8 mouse cellular contexts compared by ENCODE assay signal in the genomic region with DNA sequence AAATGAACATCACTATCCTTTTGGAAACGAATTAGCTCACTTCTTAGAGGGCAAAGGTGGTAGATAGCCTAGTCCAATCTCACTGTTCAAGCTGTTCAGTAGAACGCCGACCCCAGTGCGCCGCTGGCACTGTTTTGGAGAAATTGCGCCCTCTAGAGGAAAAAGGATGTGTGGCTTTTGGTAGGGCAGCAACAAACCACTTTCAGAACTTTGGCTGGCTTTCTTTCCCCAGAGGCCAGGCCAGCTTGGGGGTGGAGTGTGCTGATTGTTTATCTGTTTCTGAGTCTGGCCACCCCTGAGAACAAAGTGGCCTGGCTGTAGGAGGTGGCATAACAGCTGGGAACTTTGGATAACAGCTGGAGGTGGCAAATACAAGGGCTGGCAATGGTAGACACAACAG. TPM values are rescaled to one million over a fixed set of nuclear protein-coding genes. Genes with fewer than 3 reads are reported as not detected.
A peak's percentile ranks its signal among the peaks of the same experiment; 100 is the strongest.
DNase-seq lines count a peak whose midpoint lies in the region; ATAC-seq and TF ChIP-seq lines count a peak whose summit lies in the region.

No protein-coding gene starts in this region.

- peak overlapping the region; percentile 15; the same call in 1 of the 2 replicates for H3K4me2 ChIP-seq in heart, postnatal 0 days (ENCODE audit: low read depth, low read length)
- H3K4me2 ChIP-seq in stomach, embryonic 15.5 days: 0 out of 2 replicates have a peak overlapping the region, but pooled peaks have one; percentile 21

- intact Hi-C loops in heart, postnatal 25 days (cut with DNase I): no loop called here
- intact Hi-C loops in left cerebral cortex, postnatal 10 days (cut with DNase I): loop anchor here (5.0 kb wide), 1 partner anchor 37 kb away; the partner anchor contains the start of gene Kcnj9

- no peak overlapping the region for H3K4me3 ChIP-seq in bone marrow macrophage, adult 2 months (ENCODE audit: insufficient read depth, low read length)
- H3K4me3 ChIP-seq in heart, postnatal 0 days (ENCODE audit: low read depth, low read length): no peak overlapping the region
- no peak overlapping the region for H3K4me3 ChIP-seq in stomach, embryonic 15.5 days (replicated peaks)

- H3K27me3 ChIP-seq in heart, postnatal 0 days (ENCODE audit: control insufficient read depth, insufficient read depth, low read length): no peaks in the 10 kb centered on the region; the same call in 1 of the 2 replicates
- H3K27me3 ChIP-seq in stomach, embryonic 15.5 days (replicated peaks): no peaks in the 10 kb centered on the region

- ATAC-seq in erythroid progenitor cell, adult 5-6 weeks (replicated peaks; ENCODE audit: low FRiP score, poor library complexity, severe bottlenecking): peak; percentile 62
- ATAC-seq in heart, postnatal 0 days (ENCODE audit: insufficient read depth, low read depth): peak; percentile 67
- no peak for ATAC-seq in stomach, embryonic 15.5 days (ENCODE audit: insufficient read depth, low FRiP score, low read depth)

- peak; percentile 93 for DNase-seq in heart, adult 11 months
- no peak for DNase-seq in heart, postnatal 25 days (ENCODE audit: low spot score)
- DNase-seq in heart, postnatal 0 days (ENCODE audit: low spot score): peak; percentile 71
- DNase-seq in left cerebral cortex, postnatal 10 days (ENCODE audit: extremely low spot score in 1 of 2, low spot score in 2 of 2): peak; percentile 69
- DNase-seq in mesoderm, embryonic 11.5 days (ENCODE audit: low read depth, low spot score): peak; percentile 66

- peaks cover 4% of the 10 kb centered on the region; the same call in 1 of the 2 replicates for H3K4me1 ChIP-seq in bone marrow macrophage, adult 2 months (ENCODE audit: control insufficient read depth, insufficient read depth, low read length)
- H3K4me1 ChIP-seq in heart, postnatal 0 days (ENCODE audit: control insufficient read depth, insufficient read depth): peaks cover 7% of the 10 kb centered on the region; the same call in 1 of the 2 replicates
- H3K4me1 ChIP-seq in stomach, embryonic 15.5 days: no peaks in the 10 kb centered on the region

- WGBS in heart, postnatal 0 days: 10% methylated on average over 6 of the region's 6 CpGs
- WGBS in stomach, embryonic 15.5 days: 12% methylated on average over 6 of the region's 6 CpGs

- H3K27ac ChIP-seq in bone marrow macrophage, adult 2 months (ENCODE audit: insufficient read depth, low read depth, low read length): no peak overlapping the region
- H3K27ac ChIP-seq in heart, postnatal 0 days (ENCODE audit: low read depth): no peak overlapping the region
- H3K27ac ChIP-seq in stomach, embryonic 15.5 days: no peak overlapping the region

- no peak for TF ChIP-seq EP300 in heart, postnatal 0 days (IDR thresholded peaks at IDR 0.05; ENCODE audit: low read depth)

- no peaks in the 10 kb centered on the region for H3K9me3 ChIP-seq in heart, postnatal 0 days (replicated peaks; ENCODE audit: control insufficient read depth, low read length)
- H3K9me3 ChIP-seq in stomach, embryonic 15.5 days: no peaks in the 10 kb centered on the region

- no peaks in the 10 kb centered on the region for H3K36me3 ChIP-seq in heart, postnatal 0 days (replicated peaks; ENCODE audit: control insufficient read depth, insufficient read depth, low read length)
- H3K36me3 ChIP-seq in stomach, embryonic 15.5 days: no peaks in the 10 kb centered on the region

- H3K9ac ChIP-seq in heart, postnatal 0 days (replicated peaks; ENCODE audit: low read depth, low read length): no peak overlapping the region
- no peak overlapping the region for H3K9ac ChIP-seq in stomach, embryonic 15.5 days

- TF ChIP-seq POLR2A in bone marrow macrophage, adult 2 months (IDR thresholded peaks at IDR 0.05; ENCODE audit: borderline replicate concordance, low read depth, low read length): no peak

- TF ChIP-seq CTCF in bone marrow macrophage, adult 2 months (IDR thresholded peaks at IDR 0.05; ENCODE audit: low read depth, low read length): peak; percentile 96
- TF ChIP-seq CTCF in heart, postnatal 0 days (IDR thresholded peaks at IDR 0.05; ENCODE audit: low read depth): peak; percentile 59

RNA-seq across cellular contexts. Expression of gene Pigm, which starts 11.7 kb away (rescaled TPM):
- 1 to 10 TPM; 4.4 to 4.5 TPM for total RNA-seq in heart, postnatal 25 days (2021)
- 14.3 and 15.4 TPM in 2 replicates for polyA plus RNA-seq in bone marrow macrophage, adult 2 months (2012; ENCODE audit: insufficient read depth, insufficient read length, missing spikeins)
- total RNA-seq in erythroid progenitor cell, adult 5-6 weeks (2015; ENCODE audit: low replicate concordance): 10.9 and 11.9 TPM in 2 replicates
- 8.7 and 13.2 TPM in 2 replicates for total RNA-seq in erythroid progenitor cell, adult 5-6 weeks (2017; ENCODE audit: low replicate concordance)
- 13.8 and 14.8 TPM in 2 replicates for total RNA-seq in heart, postnatal 0 days (2014; rRNA removed; ENCODE audit: low replicate concordance)
- 2.1 and 2.2 TPM in 2 replicates for polyA plus RNA-seq in heart, postnatal 0 days (2015; fragmentation: Nextera tagmentation; extraction: Ambion mirVana)
- total RNA-seq in left cerebral cortex, postnatal 10 days (2021): 10 to 100 TPM in 1 of 2 experiments, 1 to 10 TPM in 1; 9.8 to 10.6 TPM
- 6.1 and 6.7 TPM in 2 replicates for polyA plus RNA-seq in stomach, embryonic 15.5 days (2015; fragmentation: Nextera tagmentation; extraction: Ambion mirVana)

RNA-seq across cellular contexts. Expression of gene Kcnj10, which starts 23.7 kb away (rescaled TPM):
- under 1 TPM; 0.10 to 0.14 TPM for total RNA-seq in heart, postnatal 25 days (2021)
- 52.3 and 58.4 TPM in 2 replicates for polyA plus RNA-seq in bone marrow macrophage, adult 2 months (2012; ENCODE audit: insufficient read depth, insufficient read length, missing spikeins)
- total RNA-seq in erythroid progenitor cell, adult 5-6 weeks (2015; ENCODE audit: low replicate concordance): 8.8 and 13.0 TPM in 2 replicates
- 1.5 and 1.9 TPM in 2 replicates for total RNA-seq in erythroid progenitor cell, adult 5-6 weeks (2017; ENCODE audit: low replicate concordance)
- not detected in 2 replicates for total RNA-seq in heart, postnatal 0 days (2014; rRNA removed; ENCODE audit: low replicate concordance)
- polyA plus RNA-seq in heart, postnatal 0 days (2015; fragmentation: Nextera tagmentation; extraction: Ambion mirVana): 0.03 TPM in 1 of 2 replicates, not detected in the other
- 10 to 100 TPM; 68.5 to 69.3 TPM for total RNA-seq in left cerebral cortex, postnatal 10 days (2021)
- 0.10 and 0.17 TPM in 2 replicates for polyA plus RNA-seq in stomach, embryonic 15.5 days (2015; fragmentation: Nextera tagmentation; extraction: Ambion mirVana)

RNA-seq across cellular contexts. Expression of gene Kcnj9, which starts 35.6 kb away (rescaled TPM):
- total RNA-seq in heart, postnatal 25 days (2021): under 1 TPM in 1 of 2 experiments, not detected in 1; 0.06 TPM
- polyA plus RNA-seq in bone marrow macrophage, adult 2 months (2012; ENCODE audit: insufficient read depth, insufficient read length, missing spikeins): 1.8 and 2.2 TPM in 2 replicates
- total RNA-seq in erythroid progenitor cell, adult 5-6 weeks (2015; ENCODE audit: low replicate concordance): not detected in 2 replicates
- 2.5 TPM in 1 of 2 replicates, not detected in the other for total RNA-seq in erythroid progenitor cell, adult 5-6 weeks (2017; ENCODE audit: low replicate concordance)
- total RNA-seq in heart, postnatal 0 days (2014; rRNA removed; ENCODE audit: low replicate concordance): not detected in 2 replicates
- polyA plus RNA-seq in heart, postnatal 0 days (2015; fragmentation: Nextera tagmentation; extraction: Ambion mirVana): not detected in 2 replicates
- total RNA-seq in left cerebral cortex, postnatal 10 days (2021): 10 to 100 TPM; 77.8 to 84.5 TPM
- 0.05 and 0.09 TPM in 2 replicates for polyA plus RNA-seq in stomach, embryonic 15.5 days (2015; fragmentation: Nextera tagmentation; extraction: Ambion mirVana)

Comparison
In these comparisons a context has a peak if more than half of its experiments do, and no peak if none do; other contexts are left out.
1. RNA of gene Kcnj10, which starts 23.7 kb away (total RNA-seq): 68.5 to 69.3 TPM in left cerebral cortex, postnatal 10 days; 1.5 to 13.0 TPM in erythroid progenitor cell, adult 5-6 weeks, 0.10 to 0.14 TPM in heart, postnatal 25 days and not detected in heart, postnatal 0 days; every median in the first group is over 4 times any median in the second.
2. RNA of gene Kcnj9, which starts 35.6 kb away (total RNA-seq): 77.8 to 84.5 TPM in left cerebral cortex, postnatal 10 days; 2.5 TPM in erythroid progenitor cell, adult 5-6 weeks, 0.06 TPM in heart, postnatal 25 days and not detected in heart, postnatal 0 days; every median in the first group is over 10 times any median in the second.